Mouse (Mus musculus) ovary, adult 18-20 months (tissue): Measurements from ENCODE around the gene Polh.

Experiments
- DNase-seq: peaks from one replicate; pipeline ENCODE4 v3.0.0; 2022; ENCODE audit warnings: low spot score, mixed read lengths

Polh gene

GRCm38 (mm10) chr17:46202421-46203071 is at the start of gene Polh, which contains the start of gene Xpo5:
TSS of gene Polh (minus strand) at chr17:46202645.
TSS of gene Xpo5 (plus strand) at chr17:46202782.
- peak; percentile 90 for DNase-seq

GRCm38 (mm10) chr17:46251174-46251573 is 48.7 kb upstream of the Polh start:
- no peak for DNase-seq

DNA sequence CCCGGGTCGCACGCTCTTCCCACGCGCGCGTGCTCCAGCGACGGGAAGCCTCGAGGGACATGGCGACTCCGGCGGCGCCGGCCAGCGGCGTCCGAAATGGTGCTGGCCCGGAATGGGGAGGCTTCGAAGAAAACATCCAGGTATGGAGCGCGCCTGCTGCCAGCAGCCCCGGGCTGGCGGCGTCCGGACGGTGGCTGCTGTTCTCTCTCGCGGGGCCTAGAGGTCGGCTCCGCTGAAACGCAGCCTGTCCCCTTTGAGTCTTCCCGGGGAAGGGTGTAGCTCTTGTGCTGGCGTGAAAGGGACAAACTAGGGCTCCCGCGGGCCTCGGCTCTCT is 45.7 kb upstream of the Polh start:
- no peak for DNase-seq

DNA sequence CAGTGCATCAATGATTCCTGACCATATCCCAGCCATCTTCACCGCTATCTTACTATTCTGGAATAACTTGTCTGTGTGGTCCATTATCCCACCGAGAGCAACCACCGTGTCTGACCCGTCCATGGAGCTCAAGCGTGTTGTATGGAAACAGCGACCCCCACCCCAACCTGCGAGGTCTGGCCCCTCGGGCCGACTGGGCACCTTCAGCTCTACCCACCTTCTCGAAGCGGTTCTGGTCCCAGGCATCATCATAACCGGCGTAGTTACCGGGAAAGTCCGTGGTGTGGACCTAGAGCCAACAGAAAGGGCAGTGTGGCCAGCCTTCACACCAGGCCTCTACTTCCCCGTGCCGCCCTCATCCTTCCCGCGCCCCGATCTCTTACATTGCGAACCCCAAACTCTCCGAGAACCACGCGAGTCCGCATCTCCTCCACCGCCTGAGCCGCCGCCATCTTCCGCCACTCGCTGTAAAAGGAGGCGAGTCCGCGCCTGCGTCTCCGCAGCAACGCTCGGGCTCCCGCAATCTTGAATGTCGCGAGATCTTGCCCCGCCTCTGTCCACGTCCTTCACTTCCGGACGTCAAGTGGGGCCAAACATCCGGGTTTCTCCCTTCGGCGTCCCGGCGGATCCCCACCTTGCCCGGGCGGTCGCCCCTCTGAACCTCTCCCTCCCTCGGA is 45.2 kb upstream of the Polh start, which contains the start of the genes Polr1c and Yipf3:
Gene Polr1c, minus strand, starts transcription at position 543 of the 677 bp plus-strand sequence.
Gene Yipf3, plus strand, starts transcription at position 569 of the 677 bp plus-strand sequence.
- peak; percentile 92 for DNase-seq

DNA sequence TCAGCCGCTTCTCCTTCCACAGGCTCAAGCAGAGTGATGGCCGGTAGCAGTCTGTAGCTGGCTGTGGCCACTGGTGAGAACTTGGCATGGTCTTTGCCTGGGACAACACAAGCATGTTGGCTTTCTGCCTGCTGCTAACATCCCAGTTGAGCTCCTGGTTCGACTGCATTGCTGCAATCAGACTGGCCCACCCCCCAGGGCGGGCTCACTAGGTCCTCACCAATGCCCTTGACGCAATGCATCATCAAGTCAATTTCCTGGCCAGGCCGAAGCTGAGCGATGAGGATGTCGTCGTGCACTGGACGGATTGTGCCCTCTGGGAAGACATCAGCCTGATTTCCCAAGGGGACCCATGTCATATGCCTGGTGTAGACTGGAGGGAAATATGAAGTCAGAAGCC is 42.1 kb upstream of the Polh start:
- DNase-seq: no peak

DNA sequence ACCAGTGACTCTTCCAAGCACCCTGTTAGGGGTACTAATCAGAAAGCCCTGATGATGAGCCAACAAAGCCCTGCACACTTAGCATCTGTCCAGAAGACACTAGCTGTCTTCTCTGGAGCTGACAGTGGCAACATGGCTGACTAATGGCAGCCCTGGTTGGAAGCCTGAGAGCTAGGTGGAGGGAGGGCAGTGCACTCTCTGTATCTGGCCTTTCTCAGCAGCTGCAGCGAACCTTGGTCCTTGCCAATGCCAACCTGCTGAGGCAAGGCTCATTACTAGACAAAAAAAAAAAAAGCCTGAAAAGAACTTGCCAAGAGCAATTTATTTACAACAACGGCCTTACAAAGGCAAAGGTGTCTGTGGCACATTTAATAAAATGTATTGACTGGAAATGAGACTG is 41.2 kb upstream of the Polh start:
- DNase-seq: no peak

DNA sequence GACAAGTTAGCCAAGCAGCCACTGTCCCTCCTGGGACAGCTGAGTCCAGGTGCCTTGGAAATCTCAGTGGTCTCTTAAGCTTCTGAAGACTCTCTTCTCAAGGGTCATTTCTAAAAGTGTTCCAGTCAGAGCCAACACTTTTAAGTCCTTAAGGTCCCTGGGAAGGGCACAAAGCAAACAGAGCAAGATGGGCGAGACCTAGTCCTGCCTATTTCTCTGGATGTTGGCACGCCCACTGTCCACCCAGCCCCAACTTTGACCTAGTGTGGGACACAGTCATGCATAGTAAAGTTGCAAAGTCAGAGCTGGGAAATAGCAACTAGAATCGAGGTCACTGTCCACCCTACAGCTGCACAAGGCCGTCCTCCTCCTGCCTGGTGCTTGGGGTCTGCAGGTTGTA is 40.5 kb upstream of the Polh start:
- DNase-seq: no peak

- DNase-seq: no peak
Observed at GRCm38 (mm10) chr17:46242274-46242673, 39.8 kb upstream of the Polh start.

- DNase-seq: no peak
Observed at GRCm38 (mm10) chr17:46241471-46241870, 39.0 kb upstream of the Polh start.

GRCm38 (mm10) chr17:46239516-46240114 is 37.2 kb upstream of the Polh start:
- DNase-seq: no peak

- DNase-seq: no peak
Observed at GRCm38 (mm10) chr17:46237480-46237879, 35.0 kb upstream of the Polh start.

DNA sequence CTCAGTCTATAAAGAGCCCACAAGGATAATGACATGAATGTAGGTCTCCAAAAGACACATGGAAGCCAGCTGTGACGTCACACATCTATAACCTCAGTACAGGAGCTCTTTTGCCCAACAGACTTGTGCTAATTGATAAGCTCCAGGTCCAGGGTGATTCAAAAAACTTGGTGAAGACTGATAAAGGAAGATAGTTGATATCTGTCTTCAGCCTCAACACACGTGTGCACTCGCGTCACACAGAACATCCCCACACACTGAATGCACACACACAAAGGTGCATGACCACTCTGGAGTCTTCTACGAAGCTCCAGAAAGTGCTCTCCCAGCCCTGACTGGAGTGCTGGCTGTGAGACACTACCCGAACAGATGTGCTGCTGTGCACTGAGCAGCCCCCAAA is 34.6 kb upstream of the Polh start:
- no peak for DNase-seq

DNA sequence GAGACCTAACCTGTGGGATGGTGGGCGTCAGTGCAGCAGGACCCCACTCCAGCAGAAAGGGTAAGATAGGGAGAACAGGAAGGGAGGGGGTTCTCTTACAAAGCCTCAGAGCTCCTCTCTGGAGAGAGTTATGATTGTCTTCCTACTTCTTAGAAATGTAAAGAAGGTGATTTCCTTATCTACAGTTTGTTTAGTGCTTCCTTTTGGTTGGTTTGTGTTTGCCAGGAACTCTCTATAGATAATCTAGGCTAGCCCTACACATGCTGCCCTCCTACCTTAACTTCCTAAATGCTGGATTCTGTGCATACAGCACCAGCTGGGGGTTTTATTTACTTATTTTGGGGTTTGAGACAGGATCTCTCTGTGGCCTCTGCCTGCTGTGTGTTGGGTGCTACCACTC is 33.6 kb upstream of the Polh start:
- no peak for DNase-seq

DNA sequence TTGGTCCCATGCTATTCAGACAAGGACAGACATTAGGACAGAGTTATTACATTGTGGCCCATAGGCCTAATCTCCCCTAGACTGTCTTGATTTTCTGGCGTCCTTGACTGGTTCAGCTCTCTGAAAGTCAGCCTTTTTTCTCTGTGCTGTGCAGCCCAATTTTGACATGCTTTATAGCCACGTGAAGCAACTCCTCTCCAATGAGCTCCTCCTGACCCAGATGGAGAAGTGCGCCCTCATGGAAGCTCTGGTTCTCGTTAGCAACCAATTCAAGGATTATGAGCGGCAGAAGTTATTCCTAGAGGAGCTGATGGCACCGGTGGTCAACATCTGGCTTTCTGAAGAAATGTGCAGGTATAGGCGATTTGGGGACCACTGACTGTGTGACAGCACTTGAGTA is 25.1 kb upstream of the Polh start:
- DNase-seq: no peak

DNA sequence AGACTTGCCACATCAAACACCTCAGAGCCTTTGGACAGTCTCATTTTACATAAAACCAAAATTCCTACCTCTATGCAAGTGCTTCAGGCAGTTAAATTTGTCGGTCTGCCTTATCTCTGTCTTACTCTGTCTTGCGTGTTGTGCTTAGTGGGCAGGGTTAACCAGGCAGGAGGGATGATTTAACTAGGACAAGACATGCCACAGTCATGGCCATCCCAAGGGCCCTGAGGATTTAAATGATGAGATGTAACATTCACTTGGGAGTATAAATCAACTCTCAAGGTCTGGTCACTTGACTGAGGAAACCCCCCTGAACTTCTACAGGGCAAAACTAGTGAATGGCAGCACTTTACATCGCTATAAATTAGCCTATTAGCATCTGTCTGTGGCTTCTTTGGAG is 19.2 kb upstream of the Polh start:
- DNase-seq: no peak

- DNase-seq: no peak
Observed at GRCm38 (mm10) chr17:46210550-46210949, 8.1 kb upstream of the Polh start.

DNA sequence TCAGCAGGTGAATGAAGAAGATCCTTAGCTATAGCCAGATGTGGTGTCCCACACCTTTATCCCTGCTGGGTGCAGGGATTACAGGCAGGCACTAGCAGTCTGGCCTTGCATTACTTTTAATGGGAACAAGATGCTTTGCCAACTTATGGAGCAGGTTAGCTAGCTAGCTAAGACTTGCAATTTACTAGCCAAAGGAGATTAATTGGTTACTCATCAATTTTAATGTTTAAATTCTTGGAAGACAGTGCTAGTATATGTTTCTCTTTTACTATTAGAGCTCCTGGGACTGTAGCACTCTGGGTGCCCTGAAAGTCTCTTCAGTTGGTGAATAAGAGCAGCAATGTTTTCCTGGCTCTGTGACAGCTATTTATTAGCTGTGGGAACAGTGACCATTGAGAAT is 4.2 kb upstream of the Polh start:
- DNase-seq: no peak

DNA sequence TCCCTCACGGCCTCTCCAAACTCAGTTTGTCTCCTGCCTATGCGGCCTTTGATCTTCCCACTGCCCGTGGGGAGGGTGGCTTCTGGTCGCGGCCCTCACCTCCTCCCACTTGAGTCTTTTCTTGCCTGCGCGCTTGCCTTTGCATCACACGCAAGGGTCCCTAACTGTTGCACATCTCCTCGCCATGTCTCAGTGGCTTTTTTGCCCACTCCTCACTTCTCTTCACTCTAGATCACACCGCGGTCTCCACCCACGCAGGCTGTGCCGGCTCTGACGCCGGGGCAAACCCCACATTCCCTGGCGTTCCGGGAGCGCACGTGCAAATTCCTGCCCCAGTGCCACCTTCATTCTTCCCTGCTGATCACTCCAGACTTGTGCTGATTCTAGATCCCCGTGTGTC is 633 bp upstream of the Polh start:
- no peak for DNase-seq

- DNase-seq: no peak
Observed at GRCm38 (mm10) chr17:46201151-46201550, 1.3 kb downstream of the Polh start.

GRCm38 (mm10) chr17:46188829-46189228 is 13.6 kb downstream of the Polh start:
- DNase-seq: no peak

DNA sequence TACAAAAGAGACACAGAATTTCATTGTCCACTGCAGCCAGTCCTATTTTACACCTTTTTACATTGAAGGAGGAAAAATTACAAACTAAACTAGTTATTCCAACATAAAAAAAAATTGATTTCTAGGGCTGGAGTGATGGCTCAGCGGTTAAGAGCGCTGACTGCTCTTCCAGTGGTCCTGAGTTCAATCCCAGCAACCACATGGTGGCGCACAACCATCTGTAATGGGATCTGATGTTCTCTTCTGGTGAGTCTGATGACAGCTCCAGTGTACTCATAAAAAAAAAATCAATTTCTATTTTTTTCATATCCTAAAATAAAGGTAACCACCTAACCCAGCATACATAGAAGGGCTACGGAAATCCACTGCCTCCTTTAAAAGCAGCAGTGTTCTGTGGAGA is 20.2 kb downstream of the Polh start:
- DNase-seq: no peak

GRCm38 (mm10) chr17:46170538-46170937 is 31.9 kb downstream of the Polh start:
- no peak for DNase-seq

- DNase-seq: no peak
Observed at GRCm38 (mm10) chr17:46168768-46169167, 33.7 kb downstream of the Polh start.
